Mouse (Mus musculus) embryonic facial prominence, embryonic 12.5 days (tissue): ENCODE data around the gene Nat8f5. TPM values are rescaled to one million over a fixed set of nuclear protein-coding genes. Genes with fewer than 3 reads are reported as not detected.

ENCODE experiments used
- microRNA-seq: library from miRNA; unstranded; fragments of <30 nt; microRNA quantifications from one replicate; pipeline ENCODE4, GENCODE M21; 2017
- polyA plus RNA-seq: library from polyadenylated mRNA; unstranded; fragments of >200 nt; fragmentation: Nextera tagmentation; extraction: Ambion mirVana; gene quantifications from 2 replicates; pipeline ENCODE4 v1.2.1, GENCODE M21; 2016

The Nat8f5 gene
- polyA plus RNA-seq, 1 experiment from 2014 or later = not detected

Small RNA genes within 50 kb of the gene (microRNA-seq; reads per million reads assigned to microRNA genes)
- gene Mir6375 = not detected

Other genes with a start within 250 kb of the Nat8f5 start
- 8.5 and 8.7 TPM in 2 replicates for gene Alms1, start 233.4 kb downstream of the Nat8f5 start, polyA plus RNA-seq
- gene Nat8f7, start 107.8 kb downstream of the Nat8f5 start, polyA plus RNA-seq = not detected in 2 replicates
- gene Nat8f3, start 55.2 kb downstream of the Nat8f5 start, polyA plus RNA-seq = 0.10 and 0.23 TPM in 2 replicates
- gene Nat8f6, start within 50 bp of the Nat8f5 start, polyA plus RNA-seq = not detected in 2 replicates
- not detected in 2 replicates for gene Nat8, start 11.1 kb upstream of the Nat8f5 start, polyA plus RNA-seq
- not detected in 2 replicates for gene Nat8f2, start 48.2 kb upstream of the Nat8f5 start, polyA plus RNA-seq
- gene Nat8f4, start 83.9 kb upstream of the Nat8f5 start, polyA plus RNA-seq = 3.5 and 3.6 TPM in 2 replicates
- gene Tprkb, start 90.9 kb upstream of the Nat8f5 start, polyA plus RNA-seq = 38.9 and 41.3 TPM in 2 replicates
- 7.2 and 8.3 TPM in 2 replicates for gene Nat8f1, start 94.7 kb upstream of the Nat8f5 start, polyA plus RNA-seq
- gene Dusp11, start 140.7 kb upstream of the Nat8f5 start, polyA plus RNA-seq = 51.3 and 51.4 TPM in 2 replicates
- gene Figla, start 195.2 kb upstream of the Nat8f5 start, polyA plus RNA-seq = not detected in 2 replicates
- gene Add2, start 207.7 kb upstream of the Nat8f5 start, polyA plus RNA-seq = 20.0 and 22.2 TPM in 2 replicates